Mouse (Mus musculus) C2C12 (cell line): ENCODE measurements around the gene Zfp644. TPM values are rescaled to one million over a fixed set of nuclear protein-coding genes. Genes with fewer than 3 reads are reported as not detected.
A peak's percentile ranks its signal among the peaks of the same experiment; 100 is the strongest.

ENCODE experiments used
- H3K27me3 ChIP-seq: one replicate; pipeline ENCODE4 v1.6.1; 2011; ENCODE audit not compliant: control insufficient read depth, insufficient read depth, insufficient read length
- H3K36me3 ChIP-seq: one replicate; pipeline ENCODE4 v1.6.1; 2011; ENCODE audit not compliant: control insufficient read depth, insufficient read depth
- H3K4me3 ChIP-seq: one replicate; pipeline ENCODE4 v1.5.1; 2011; ENCODE audit warnings: mild to moderate bottlenecking, control low read depth; ENCODE audit not compliant: poor library complexity, insufficient read depth, severe bottlenecking
- H3K79me2 ChIP-seq: one replicate; pipeline ENCODE4 v1.6.1; 2011; ENCODE audit not compliant: control insufficient read depth, insufficient read depth
- H3K79me3 ChIP-seq: one replicate; pipeline ENCODE4 v1.6.1; 2011; ENCODE audit warnings: low read depth, control low read depth
- H3ac ChIP-seq: one replicate; pipeline ENCODE3; 2011; ENCODE audit warnings: low read depth; ENCODE audit not compliant: control insufficient read depth, insufficient read length
- CEBPB ChIP-seq: IDR thresholded peaks from one replicate; pipeline ENCODE4 v1.6.1; 2011; ENCODE audit warnings: low read depth, mild to moderate bottlenecking, control low read depth, moderate library complexity
- CTCF ChIP-seq: IDR thresholded peaks from one replicate; pipeline ENCODE4 v1.5.1; 2011; ENCODE audit not compliant: control insufficient read depth, insufficient read depth, insufficient read length
- FOSL1 ChIP-seq: IDR thresholded peaks from one replicate; pipeline ENCODE4 v1.8.0; 2011; ENCODE audit warnings: mild to moderate bottlenecking, low read length; ENCODE audit not compliant: poor library complexity, insufficient read depth, severe bottlenecking
- MAX ChIP-seq: IDR thresholded peaks from one replicate; pipeline ENCODE4 v1.6.1; 2011; ENCODE audit warnings: mild to moderate bottlenecking, control low read depth
- MYOD1 ChIP-seq: IDR thresholded peaks from one replicate; pipeline ENCODE4 v1.6.1; 2011; ENCODE audit warnings: low read depth; ENCODE audit not compliant: control insufficient read depth, insufficient read length
- MYOG ChIP-seq: IDR thresholded peaks from one replicate; pipeline ENCODE4 v1.6.1; 2011; ENCODE audit not compliant: control insufficient read depth, insufficient read length; ENCODE audit errors: extremely low read depth
- USF1 ChIP-seq: IDR thresholded peaks from one replicate; pipeline ENCODE4 v1.6.1; 2011; ENCODE audit warnings: low read depth, mild to moderate bottlenecking, control low read depth, moderate library complexity
- long read RNA-seq, 2 experiments: library from polyadenylated mRNA; unstranded; transcript quantifications; one replicate each; pipeline ENCODE4 v2.0.0; 2019 to 2020
- polyA plus RNA-seq: library from polyadenylated mRNA; unstranded; fragments of >200 nt; fragmentation: generic; extraction: Trizol; gene quantifications from one replicate; pipeline ENCODE4 v1.2.1, GENCODE M21; 2012; ENCODE audit warnings: missing spikeins

The Zfp644 gene
- 5.3 TPM for polyA plus RNA-seq
- long read RNA-seq, experiment 1, partial matches to known transcripts, result 1 of 7 reads
- long read RNA-seq, experiment 1, other reads (novel, unspliced or antisense), result 5 of 7 reads
- long read RNA-seq, experiment 2, full-length matches to known transcripts, result 6 of 31 reads
- long read RNA-seq, experiment 2, partial matches to known transcripts, result 8 of 31 reads
- long read RNA-seq, experiment 2, other reads (novel, unspliced or antisense), result 17 of 31 reads

- Histone ChIP-seq H3K4me3 (peak within 1 kb of the TSS; percentile 79), H3K36me3 (peaks cover 11% of the 10 kb centered on the region), H3ac (peak within 1 kb of the TSS; percentile 81), H3K79me3 (peaks cover 41% of the 10 kb centered on the region), H3K27me3 (no peaks in the 10 kb centered on the region), H3K79me2 (peaks cover 48% of the 10 kb centered on the region)
- TF ChIP-seq MAX, result peak; percentile 64
- no peak for TF ChIP-seq MYOD1
These were observed at the start of gene Zfp644 for GRCm38 (mm10) chr5:106696396-106697337. Zfp644 (minus strand) TSS chr5:106697287.

- Histone ChIP-seq H3K79me2 (no peaks in the 10 kb centered on the region), H3K4me3 (no peak overlapping the region), H3K27me3 (peaks cover 19% of the 10 kb centered on the region), H3K36me3 (no peaks in the 10 kb centered on the region), H3ac (no peak overlapping the region), H3K79me3 (no peaks in the 10 kb centered on the region)
- no peak for TF ChIP-seq MYOD1
- no peak for TF ChIP-seq CEBPB
- no peak for TF ChIP-seq FOSL1
- TF ChIP-seq MAX, result no peak
- no peak for TF ChIP-seq CTCF
- TF ChIP-seq USF1, result no peak
- no peak for TF ChIP-seq MYOG
These were observed 42.6 kb upstream of the Zfp644 start for GRCm38 (mm10) chr5:106739716-106740115.

GRCm38 (mm10) chr5:106723487-106723886 lies 26.4 kb upstream of the Zfp644 start:
- no peaks in the 10 kb centered on the region for H3K27me3 ChIP-seq
- H3K79me2 ChIP-seq, result no peaks in the 10 kb centered on the region
- TF ChIP-seq MYOG (no peak), MAX (no peak), MYOD1 (no peak), CEBPB (no peak), CTCF (no peak), FOSL1 (no peak), USF1 (no peak)
- H3K36me3 ChIP-seq, result no peaks in the 10 kb centered on the region
- H3ac ChIP-seq, result no peak overlapping the region
- no peaks in the 10 kb centered on the region for H3K79me3 ChIP-seq
- no peak overlapping the region for H3K4me3 ChIP-seq

- Histone ChIP-seq H3K36me3 (no peaks in the 10 kb centered on the region), H3K79me3 (no peaks in the 10 kb centered on the region), H3ac (no peak overlapping the region), H3K4me3 (no peak overlapping the region), H3K27me3 (no peaks in the 10 kb centered on the region), H3K79me2 (no peaks in the 10 kb centered on the region)
- TF ChIP-seq FOSL1 (no peak), MAX (no peak), USF1 (no peak), MYOG (no peak), CTCF (no peak), MYOD1 (no peak), CEBPB (no peak)
These were observed 25.7 kb upstream of the Zfp644 start for GRCm38 (mm10) chr5:106722771-106723170.

- Histone ChIP-seq H3K36me3 (no peaks in the 10 kb centered on the region), H3ac (no peak overlapping the region), H3K79me3 (no peaks in the 10 kb centered on the region), H3K4me3 (no peak overlapping the region), H3K27me3 (peaks cover 6% of the 10 kb centered on the region), H3K79me2 (no peaks in the 10 kb centered on the region)
- TF ChIP-seq CTCF (no peak), CEBPB (no peak), FOSL1 (no peak), MYOG (no peak), MAX (no peak), USF1 (no peak), MYOD1 (no peak)
These were observed 14.8 kb upstream of the Zfp644 start for GRCm38 (mm10) chr5:106711870-106712277.
